Mouse (Mus musculus) kidney, adult 2 months (tissue): Measurements from ENCODE around the gene 1700102P08Rik.

ENCODE experiments used
- CTCF ChIP-seq: fragments of 200-500 bp; conservative IDR thresholded peaks from 2 replicates; pipeline ENCODE4 v1.5.1; 2011; ENCODE audit warnings: low read depth, mild to moderate bottlenecking, control low read depth, low read length, moderate library complexity, mixed read lengths; ENCODE audit not compliant: insufficient read depth, insufficient read length
- POLR2A ChIP-seq: fragments of 200-500 bp; IDR thresholded peaks from one replicate; pipeline ENCODE4 v1.6.1; 2011; ENCODE audit warnings: low read depth, low read length, control low read depth

GRCm38 (mm10) chr9:108450292-108451169, 57.9 kb downstream of the 1700102P08Rik start:
- no peak for TF ChIP-seq POLR2A
- no peak for TF ChIP-seq CTCF
